Mouse (Mus musculus): ENCODE measurements around the gene Arhgef6.

DNA sequence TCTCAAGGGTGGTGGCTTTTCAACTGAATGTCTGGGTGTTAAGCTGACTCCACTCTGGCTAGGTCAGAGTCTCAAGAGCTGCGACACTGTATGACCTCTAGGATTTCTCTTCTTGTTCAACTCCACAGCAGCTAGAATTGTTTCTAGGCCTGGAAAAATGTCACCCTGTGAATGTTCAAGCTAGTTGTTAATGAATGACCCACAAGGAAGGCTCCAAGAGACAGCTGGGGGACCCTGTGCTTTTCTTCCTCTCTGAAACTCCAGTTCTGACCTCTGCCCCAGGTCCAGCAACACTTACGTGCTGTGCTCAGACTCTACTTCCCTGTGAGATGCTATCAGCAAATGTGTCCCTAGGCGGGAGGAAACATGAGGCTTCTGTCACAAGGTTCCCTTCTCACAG, 40.0 kb upstream of the Arhgef6 start:
- TF ChIP-seq CTCF (IDR thresholded peaks at IDR 0.05; ENCODE audit: low read depth) (no peak), EP300 (optimal IDR thresholded peaks at IDR 0.05) (no peak)
